Mouse (Mus musculus) midbrain, embryonic 13.5 days (tissue): ENCODE data around the gene Olfr283. TPM values are rescaled to one million over a fixed set of nuclear protein-coding genes. Genes with fewer than 3 reads are reported as not detected.
"Not testable (repeated sequence)": the region's sequence is repeated elsewhere in the genome, so short reads cannot be mapped to it uniquely, and the experiment has no call there.

Experiments used
- ATAC-seq: fragments of 200-750 bp; cut with Nextera tagmentation; 2 replicates; pipeline ENCODE4 v1.8.0; 2017; ENCODE audit warnings: mild to moderate bottlenecking, moderate TSS enrichment, moderate library complexity
- H3K27ac ChIP-seq: fragments of 300-500 bp; sonication (generic); 2 replicates; pipeline ENCODE4 v1.5.1; 2015; ENCODE audit warnings: inconsistent platforms, mild to moderate bottlenecking, moderate library complexity
- H3K27me3 ChIP-seq: fragments of 300-500 bp; sonication (generic); 2 replicates; pipeline ENCODE4 v1.6.1; 2015; ENCODE audit warnings: mild to moderate bottlenecking, inconsistent platforms
- H3K36me3 ChIP-seq: fragments of 300-500 bp; sonication (generic); 2 replicates; pipeline ENCODE4 v1.6.1; 2015; ENCODE audit warnings: mild to moderate bottlenecking, inconsistent platforms
- H3K4me1 ChIP-seq: fragments of 300-500 bp; sonication (generic); replicated peaks from 2 replicates; pipeline ENCODE4 v1.6.1; 2015; ENCODE audit warnings: inconsistent platforms
- H3K4me2 ChIP-seq: fragments of 300-500 bp; sonication (generic); replicated peaks from 2 replicates; pipeline ENCODE4 v1.6.1; 2015; ENCODE audit warnings: moderate library complexity, mild to moderate bottlenecking, inconsistent platforms
- H3K4me3 ChIP-seq: fragments of 300-500 bp; sonication (generic); replicated peaks from 2 replicates; pipeline ENCODE4 v1.5.1; 2015; ENCODE audit warnings: mild to moderate bottlenecking, inconsistent platforms
- H3K9ac ChIP-seq: fragments of 300-500 bp; sonication (generic); replicated peaks from 2 replicates; pipeline ENCODE4 v1.6.1; 2015; ENCODE audit warnings: mild to moderate bottlenecking, inconsistent platforms
- H3K9me3 ChIP-seq: fragments of 300-500 bp; sonication (generic); 2 replicates; pipeline ENCODE4 v1.6.1; 2016; ENCODE audit warnings: mild to moderate bottlenecking, inconsistent platforms
- WGBS: fragments of 180-500 bp; shearing (Covaris S2); methylation state at CpG from one replicate; pipeline ENCODE4 v1.1.7; 2015; 5-methylcytosine and 5-hydroxymethylcytosine counted together
- polyA plus RNA-seq: library from polyadenylated mRNA; unstranded; fragments of >200 nt; fragmentation: Nextera tagmentation; extraction: Ambion mirVana; gene quantifications from 2 replicates; pipeline ENCODE4 v1.2.1, GENCODE M21; 2015

Olfr283 gene
- not detected in 2 replicates for polyA plus RNA-seq

- Histone ChIP-seq H3K4me3 (no peak within 1 kb of the TSS), H3K4me2 (no peak within 1 kb of the TSS), H3K9ac (no peak within 1 kb of the TSS), H3K27ac (no peak within 1 kb of the TSS), H3K27me3 (no peaks in the 10 kb centered on the region), H3K4me1 (no peaks in the 10 kb centered on the region), H3K9me3 (no peaks in the 10 kb centered on the region), H3K36me3 (no peaks in the 10 kb centered on the region)
- WGBS, result 87% methylated on average over 6 of the region's 6 CpGs
- no peak for ATAC-seq
These were observed at the start of gene Olfr283 for GRCm38 (mm10) chr15:98380846-98381245. Gene Olfr283, minus strand, starts transcription at chr15:98380946.

GRCm38 (mm10) chr15:98425188-98425587 lies 44.4 kb upstream of the Olfr283 start:
- Histone ChIP-seq H3K4me3 (no peak overlapping the region), H3K27me3 (no peaks in the 10 kb centered on the region), H3K4me2 (no peak overlapping the region), H3K36me3 (no peaks in the 10 kb centered on the region), H3K4me1 (peaks cover 14% of the 10 kb centered on the region), H3K9me3 (no peaks in the 10 kb centered on the region), H3K9ac (no peak overlapping the region), H3K27ac (no peak overlapping the region)
- ATAC-seq, result no peak
- WGBS, result 90% methylated on average over 7 of the region's 7 CpGs

- no peak for ATAC-seq
- H3K36me3 ChIP-seq, result no peaks in the 10 kb centered on the region
- H3K27me3 ChIP-seq, result no peaks in the 10 kb centered on the region
- no peak overlapping the region for H3K4me3 ChIP-seq
- H3K27ac ChIP-seq, result no peak overlapping the region
- peaks cover 14% of the 10 kb centered on the region for H3K4me1 ChIP-seq
- no peak overlapping the region for H3K9ac ChIP-seq
- no peak overlapping the region for H3K4me2 ChIP-seq
- 65% methylated on average over 6 of the region's 6 CpGs for WGBS
- no peaks in the 10 kb centered on the region for H3K9me3 ChIP-seq
These were observed 44.0 kb upstream of the Olfr283 start for GRCm38 (mm10) chr15:98424753-98425152.

GRCm38 (mm10) chr15:98424326-98424725 lies 43.6 kb upstream of the Olfr283 start:
- H3K27ac ChIP-seq, result no peak overlapping the region
- no peak overlapping the region for H3K4me3 ChIP-seq
- 60% methylated on average over 14 of the region's 14 CpGs for WGBS
- no peaks in the 10 kb centered on the region for H3K27me3 ChIP-seq
- H3K4me1 ChIP-seq, result peaks cover 14% of the 10 kb centered on the region
- H3K9ac ChIP-seq, result no peak overlapping the region
- H3K36me3 ChIP-seq, result no peaks in the 10 kb centered on the region
- ATAC-seq, result no peak
- H3K9me3 ChIP-seq, result no peaks in the 10 kb centered on the region
- H3K4me2 ChIP-seq, result no peak overlapping the region

GRCm38 (mm10) chr15:98420897-98421296 lies 40.2 kb upstream of the Olfr283 start:
- Histone ChIP-seq H3K27ac (no peak overlapping the region), H3K4me2 (no peak overlapping the region), H3K36me3 (no peaks in the 10 kb centered on the region), H3K4me3 (no peak overlapping the region), H3K4me1 (peaks cover 14% of the 10 kb centered on the region), H3K9me3 (no peaks in the 10 kb centered on the region), H3K27me3 (no peaks in the 10 kb centered on the region), H3K9ac (no peak overlapping the region)
- ATAC-seq, result no peak
- WGBS, result 83% methylated on average over 4 of the region's 4 CpGs

GRCm38 (mm10) chr15:98418096-98418495 lies 37.4 kb upstream of the Olfr283 start:
- no peaks in the 10 kb centered on the region for H3K27me3 ChIP-seq
- no peak overlapping the region for H3K4me3 ChIP-seq
- H3K4me2 ChIP-seq, result no peak overlapping the region
- no peak for ATAC-seq
- no peaks in the 10 kb centered on the region for H3K9me3 ChIP-seq
- no peaks in the 10 kb centered on the region for H3K36me3 ChIP-seq
- WGBS, result 66% methylated on average over 7 of the region's 7 CpGs
- H3K27ac ChIP-seq, result no peak overlapping the region
- H3K9ac ChIP-seq, result no peak overlapping the region
- no peaks in the 10 kb centered on the region for H3K4me1 ChIP-seq

GRCm38 (mm10) chr15:98417285-98417684 lies 36.5 kb upstream of the Olfr283 start:
- H3K27ac ChIP-seq, H3K9me3 ChIP-seq, ATAC-seq, H3K4me3 ChIP-seq, H3K36me3 ChIP-seq, H3K4me2 ChIP-seq, H3K27me3 ChIP-seq, H3K4me1 ChIP-seq, H3K9ac ChIP-seq: not testable (repeated sequence)
- WGBS, result 100% methylated on average over 1 of the region's 3 CpGs

- not testable (repeated sequence) for H3K27me3 ChIP-seq, H3K36me3 ChIP-seq, H3K27ac ChIP-seq, H3K4me2 ChIP-seq, H3K9me3 ChIP-seq, ATAC-seq, H3K4me3 ChIP-seq, H3K4me1 ChIP-seq, H3K9ac ChIP-seq
These were observed 36.1 kb upstream of the Olfr283 start for GRCm38 (mm10) chr15:98416802-98417201.

GRCm38 (mm10) chr15:98415996-98416395 lies 35.2 kb upstream of the Olfr283 start:
- Histone ChIP-seq H3K4me2 (no peak overlapping the region), H3K36me3 (no peaks in the 10 kb centered on the region), H3K4me1 (no peaks in the 10 kb centered on the region), H3K9me3 (no peaks in the 10 kb centered on the region), H3K27me3 (no peaks in the 10 kb centered on the region), H3K9ac (no peak overlapping the region), H3K27ac (no peak overlapping the region), H3K4me3 (no peak overlapping the region)
- no peak for ATAC-seq
- 84% methylated on average over 4 of the region's 4 CpGs for WGBS

GRCm38 (mm10) chr15:98410249-98410648 lies 29.5 kb upstream of the Olfr283 start:
- no peak overlapping the region for H3K4me2 ChIP-seq
- H3K27me3 ChIP-seq, result no peaks in the 10 kb centered on the region
- no peaks in the 10 kb centered on the region for H3K9me3 ChIP-seq
- H3K36me3 ChIP-seq, result no peaks in the 10 kb centered on the region
- ATAC-seq, result no peak
- no peaks in the 10 kb centered on the region for H3K4me1 ChIP-seq
- H3K27ac ChIP-seq, result no peak overlapping the region
- H3K9ac ChIP-seq, result no peak overlapping the region
- 91% methylated on average over 8 of the region's 9 CpGs for WGBS
- no peak overlapping the region for H3K4me3 ChIP-seq

- WGBS, result 94% methylated on average over 2 of the region's 2 CpGs
These were observed 28.9 kb upstream of the Olfr283 start for GRCm38 (mm10) chr15:98409635-98410034.

GRCm38 (mm10) chr15:98408406-98409060 lies 27.8 kb upstream of the Olfr283 start:
- Histone ChIP-seq H3K9me3 (no peaks in the 10 kb centered on the region), H3K27me3 (no peaks in the 10 kb centered on the region)
- 76% methylated on average over 17 of the region's 17 CpGs for WGBS

More at GRCm38 (mm10) chr15:98409635-98410034, 28.9 kb upstream of the Olfr283 start:
- H3K4me1 ChIP-seq, result no peaks in the 10 kb centered on the region
- no peak overlapping the region for H3K9ac ChIP-seq
- H3K9me3 ChIP-seq, result no peaks in the 10 kb centered on the region
- H3K4me3 ChIP-seq, result no peak overlapping the region
- H3K36me3 ChIP-seq, result no peaks in the 10 kb centered on the region
- H3K4me2 ChIP-seq, result no peak overlapping the region
- no peaks in the 10 kb centered on the region for H3K27me3 ChIP-seq
- no peak overlapping the region for H3K27ac ChIP-seq
- ATAC-seq, result no peak

GRCm38 (mm10) chr15:98402356-98402755 lies 21.6 kb upstream of the Olfr283 start:
- Histone ChIP-seq H3K4me3 (no peak overlapping the region), H3K4me1 (no peaks in the 10 kb centered on the region), H3K27me3 (no peaks in the 10 kb centered on the region), H3K27ac (no peak overlapping the region), H3K9me3 (no peaks in the 10 kb centered on the region), H3K36me3 (no peaks in the 10 kb centered on the region), H3K4me2 (no peak overlapping the region), H3K9ac (no peak overlapping the region)
- 84% methylated on average over 10 of the region's 10 CpGs for WGBS
- no peak for ATAC-seq

More at GRCm38 (mm10) chr15:98408406-98409060, 27.8 kb upstream of the Olfr283 start:
- H3K36me3 ChIP-seq, result no peaks in the 10 kb centered on the region
- H3K9ac ChIP-seq, result no peak overlapping the region
- H3K27ac ChIP-seq, result no peak overlapping the region
- no peak for ATAC-seq
- no peaks in the 10 kb centered on the region for H3K4me1 ChIP-seq
- H3K4me3 ChIP-seq, result no peak overlapping the region
- H3K4me2 ChIP-seq, result no peak overlapping the region
